Mouse (Mus musculus) stomach, postnatal 0 days (tissue): ENCODE data around the gene Vwc2. TPM values are rescaled to one million over a fixed set of nuclear protein-coding genes. Genes with fewer than 3 reads are reported as not detected.
A peak's percentile ranks its signal among the peaks of the same experiment; 100 is the strongest.

ENCODE experiments used
- ATAC-seq: fragments of 200-750 bp; cut with Nextera tagmentation; 2 replicates; pipeline ENCODE4 v1.8.0; 2017; ENCODE audit not compliant: low FRiP score, low TSS enrichment
- DNase-seq: peaks from one replicate; pipeline ENCODE4 v3.0.0-alpha.2; 2016; ENCODE audit warnings: low spot score
- H3K27ac ChIP-seq: fragments of 300-500 bp; sonication (generic); replicated peaks from 2 replicates; pipeline ENCODE4 v1.5.1; 2014; ENCODE audit warnings: mild to moderate bottlenecking, control low read depth
- H3K27me3 ChIP-seq: fragments of 300-500 bp; sonication (generic); 2 replicates; pipeline ENCODE4 v1.6.1; 2014; ENCODE audit warnings: low read length; ENCODE audit not compliant: control insufficient read depth, insufficient read depth
- H3K36me3 ChIP-seq: fragments of 300-500 bp; sonication (generic); 2 replicates; pipeline ENCODE4 v1.6.1; 2014; ENCODE audit warnings: low read length, mixed read lengths; ENCODE audit not compliant: control insufficient read depth, insufficient read depth
- H3K4me1 ChIP-seq: fragments of 300-500 bp; sonication (generic); replicated peaks from 2 replicates; pipeline ENCODE4 v1.6.1; 2014; ENCODE audit warnings: antibody characterized with exemption; ENCODE audit not compliant: control insufficient read depth, insufficient read depth
- H3K4me2 ChIP-seq: fragments of 300-500 bp; sonication (generic); replicated peaks from 2 replicates; pipeline ENCODE4 v1.6.1; 2014; ENCODE audit warnings: low read depth, mild to moderate bottlenecking, control low read depth, moderate library complexity
- H3K4me3 ChIP-seq: fragments of 300-500 bp; sonication (generic); 2 replicates; pipeline ENCODE4 v1.5.1; 2014; ENCODE audit warnings: low read depth, low read length, control low read depth
- H3K9ac ChIP-seq: fragments of 300-500 bp; sonication (generic); 2 replicates; pipeline ENCODE4 v1.6.1; 2014; ENCODE audit warnings: mild to moderate bottlenecking, low read length, control low read depth, mixed read lengths
- H3K9me3 ChIP-seq: fragments of 300-500 bp; sonication (generic); 2 replicates; pipeline ENCODE4 v1.6.1; 2016; ENCODE audit warnings: low read length; ENCODE audit not compliant: control insufficient read depth
- CTCF ChIP-seq: IDR thresholded peaks from 2 replicates; pipeline ENCODE4 v1.5.1; 2016; ENCODE audit warnings: antibody characterized with exemption, low read depth, mild to moderate bottlenecking, moderate library complexity
- EP300 ChIP-seq: optimal IDR thresholded peaks from 2 replicates; pipeline ENCODE3; 2016; ENCODE audit warnings: antibody characterized with exemption
- WGBS: fragments of 180-500 bp; shearing (Covaris S2); extraction: QIAGEN DNeasy Blood & Tissue Kit; methylation state at CpG from one replicate; pipeline ENCODE4 v1.1.7; 2014; 5-methylcytosine and 5-hydroxymethylcytosine counted together
- polyA plus RNA-seq: library from polyadenylated mRNA; unstranded; fragments of >200 nt; fragmentation: Nextera tagmentation; extraction: Ambion mirVana; gene quantifications from 2 replicates; pipeline ENCODE4 v1.2.1, GENCODE M21; 2015

The Vwc2 gene
- polyA plus RNA-seq, 1 experiment from 2014 or later, result 0.62 TPM

GRCm38 (mm10) chr11:11102620-11103019 lies 11.4 kb upstream of the Vwc2 start:
- DNase-seq, result no peak
- TF ChIP-seq CTCF, result no peak
- TF ChIP-seq EP300, result no peak
- no peak for ATAC-seq

GRCm38 (mm10) chr11:11108922-11109321 lies 5.1 kb upstream of the Vwc2 start:
- DNase-seq, result no peak
- Histone ChIP-seq H3K27me3 (0 out of 2 replicates have a peak, but pooled peaks cover under 1% of the 10 kb centered on the region), H3K9ac (no peak overlapping the region), H3K27ac (no peak overlapping the region), H3K4me3 (no peak overlapping the region), H3K9me3 (no peaks in the 10 kb centered on the region), H3K4me2 (no peak overlapping the region), H3K36me3 (no peaks in the 10 kb centered on the region), H3K4me1 (no peaks in the 10 kb centered on the region)
- ATAC-seq, result no peak
- TF ChIP-seq CTCF (no peak), EP300 (no peak)
- WGBS, result 53% methylated on average over 3 of the region's 3 CpGs

More at GRCm38 (mm10) chr11:11102620-11103019, 11.4 kb upstream of the Vwc2 start:
- Histone ChIP-seq H3K27me3 (no peaks in the 10 kb centered on the region), H3K4me2 (no peak overlapping the region), H3K9me3 (no peaks in the 10 kb centered on the region), H3K27ac (no peak overlapping the region), H3K36me3 (no peaks in the 10 kb centered on the region), H3K4me3 (no peak overlapping the region), H3K4me1 (no peaks in the 10 kb centered on the region), H3K9ac (no peak overlapping the region)
- WGBS, result 29% methylated on average over 1 of the region's 1 CpGs

- under 1% methylated on average over 34 of the region's 34 CpGs for WGBS
Observed at GRCm38 (mm10) chr11:11114234-11115030, 409 bp downstream of the Vwc2 start.

GRCm38 (mm10) chr11:11115031-11115647 lies 1.1 kb downstream of the Vwc2 start:
- no peak overlapping the region for H3K27ac ChIP-seq
- 2% methylated on average over 17 of the region's 17 CpGs for WGBS
- H3K27me3 ChIP-seq, result peaks cover 9% of the 10 kb centered on the region; the same call in 1 of the 2 replicates
- H3K9me3 ChIP-seq, result no peaks in the 10 kb centered on the region
- DNase-seq, result no peak
- no peaks in the 10 kb centered on the region for H3K36me3 ChIP-seq
- H3K4me3 ChIP-seq, result peak overlapping the region; percentile 36
- TF ChIP-seq EP300 (no peak), CTCF (no peak)
- H3K9ac ChIP-seq, result no peak overlapping the region
- H3K4me2 ChIP-seq, result peak overlapping the region; percentile 64
- no peaks in the 10 kb centered on the region for H3K4me1 ChIP-seq
- ATAC-seq, result no peak

More at GRCm38 (mm10) chr11:11114234-11115030, 409 bp downstream of the Vwc2 start:
- Histone ChIP-seq H3K4me3 (peak overlapping the region; percentile 36), H3K36me3 (no peaks in the 10 kb centered on the region), H3K9me3 (no peaks in the 10 kb centered on the region), H3K9ac (no peak overlapping the region), H3K27me3 (peaks cover 9% of the 10 kb centered on the region; the same call in 1 of the 2 replicates), H3K4me1 (no peaks in the 10 kb centered on the region), H3K27ac (no peak overlapping the region), H3K4me2 (peak overlapping the region; percentile 64)
- DNase-seq (no peak), ATAC-seq (peak; percentile 32; the same call in 1 of the 2 replicates)
- TF ChIP-seq CTCF (no peak), EP300 (no peak)

GRCm38 (mm10) chr11:11115648-11116590 lies 1.9 kb downstream of the Vwc2 start:
- H3K9ac ChIP-seq, result no peak overlapping the region
- peak; percentile 20 for DNase-seq

More at GRCm38 (mm10) chr11:11115648-11116590, 1.9 kb downstream of the Vwc2 start:
- peak; percentile 45 for ATAC-seq
- peak overlapping the region; percentile 64 for H3K4me2 ChIP-seq
- no peaks in the 10 kb centered on the region for H3K4me1 ChIP-seq
- H3K27me3 ChIP-seq, result peaks cover 9% of the 10 kb centered on the region; the same call in 1 of the 2 replicates
- no peaks in the 10 kb centered on the region for H3K9me3 ChIP-seq
- TF ChIP-seq EP300, result no peak
- TF ChIP-seq CTCF, result no peak
- H3K4me3 ChIP-seq, result peak overlapping the region; percentile 36
- no peaks in the 10 kb centered on the region for H3K36me3 ChIP-seq
- H3K27ac ChIP-seq, result no peak overlapping the region
- under 1% methylated on average over 86 of the region's 93 CpGs for WGBS
